In genomic region chr15:10747638-10748037, GRCm38 (mm10) we compare ENCODE assay signal across 12 mouse cellular contexts. TPM values are rescaled to one million over a fixed set of nuclear protein-coding genes. Genes with fewer than 3 reads are reported as not detected.
DNase-seq lines count a peak whose midpoint lies in the region; ATAC-seq lines count a peak whose summit lies in the region.
"Had no signal": no experiment of that assay in that cellular context is flagged by ENCODE, and none has a peak within 500 bp of the region (broad histone marks: within the 10 kb centered on the region; RNA-seq: fewer than 3 reads in every experiment).

No protein-coding gene starts in this region.

- no peak overlapping the region for H3K27ac ChIP-seq in kidney, embryonic 15.5 days
- peak overlapping the region; percentile 15; the same call in 1 of the 2 replicates for H3K27ac ChIP-seq in forebrain, embryonic 14.5 days (ENCODE audit: low read depth, low read length)
- H3K27ac ChIP-seq in midbrain, embryonic 12.5 days (replicated peaks) = peak overlapping the region; percentile 82
- H3K27ac ChIP-seq: heart, adult 2 months had no signal

- no peaks in the 10 kb centered on the region for H3K36me3 ChIP-seq in kidney, embryonic 15.5 days
- no peaks in the 10 kb centered on the region for H3K36me3 ChIP-seq in forebrain, embryonic 14.5 days (ENCODE audit: control insufficient read depth, insufficient read depth, low read length)
- H3K36me3 ChIP-seq in midbrain, embryonic 12.5 days = no peaks in the 10 kb centered on the region
- H3K36me3 ChIP-seq: G1E had no signal

- intact Hi-C loops in heart, postnatal 36 days (cut with DNase I) = no loop called here

- H3K4me3 ChIP-seq in kidney, embryonic 15.5 days (replicated peaks) = no peak overlapping the region
- no peak overlapping the region for H3K4me3 ChIP-seq in forebrain, embryonic 14.5 days (ENCODE audit: low read depth, low read length)
- H3K4me3 ChIP-seq in midbrain, embryonic 12.5 days = no peak overlapping the region
- H3K4me3 ChIP-seq: heart, adult 2 months had no signal

- DNase-seq in kidney, postnatal 25 days = no peak
- peak; percentile 63 for DNase-seq in MN1 (ENCODE audit: low spot score)
- DNase-seq in forebrain, embryonic 14.5 days (ENCODE audit: low spot score) = peak; percentile 27
- DNase-seq in adrenal gland, adult (ENCODE audit: inconsistent age in 2 of 2, low spot score in 1 of 2) = no peak
- DNase-seq in adrenal gland, postnatal 14 days = no peak
- no peak for DNase-seq in heart, postnatal 36 days
- DNase-seq: cerebellum, adult 9-11 months; heart, adult 2 months; spleen, adult 18-20 months had no signal

- H3K9ac ChIP-seq in kidney, embryonic 15.5 days = no peak overlapping the region
- no peak overlapping the region for H3K9ac ChIP-seq in forebrain, embryonic 14.5 days (ENCODE audit: low read length)
- no peak overlapping the region for H3K9ac ChIP-seq in midbrain, embryonic 12.5 days (replicated peaks)

- no peak overlapping the region for H3K4me2 ChIP-seq in kidney, embryonic 15.5 days
- H3K4me2 ChIP-seq in forebrain, embryonic 14.5 days (ENCODE audit: low read length) = peak overlapping the region; percentile 3; the same call in 1 of the 2 replicates
- peak overlapping the region; percentile 24 for H3K4me2 ChIP-seq in midbrain, embryonic 12.5 days (replicated peaks)

- 0 out of 2 replicates have a peak, but pooled peaks have one; percentile 54 for ATAC-seq in kidney, embryonic 15.5 days (replicated peaks; ENCODE audit: low FRiP score)
- peak; percentile 38; the same call in 1 of the 2 replicates for ATAC-seq in forebrain, embryonic 14.5 days
- peak; percentile 53 for ATAC-seq in midbrain, embryonic 12.5 days (ENCODE audit: low FRiP score, low read depth)

- WGBS in kidney, embryonic 15.5 days = 54% methylated on average over 8 of the region's 8 CpGs
- 45% methylated on average over 8 of the region's 8 CpGs for WGBS in forebrain, embryonic 14.5 days
- 46% methylated on average over 8 of the region's 8 CpGs for WGBS in midbrain, embryonic 12.5 days

- no peaks in the 10 kb centered on the region for H3K27me3 ChIP-seq in kidney, embryonic 15.5 days
- no peaks in the 10 kb centered on the region for H3K27me3 ChIP-seq in forebrain, embryonic 14.5 days (replicated peaks; ENCODE audit: control insufficient read depth, insufficient read depth, low read length)
- H3K27me3 ChIP-seq in midbrain, embryonic 12.5 days = no peaks in the 10 kb centered on the region

- H3K4me1 ChIP-seq in kidney, embryonic 15.5 days = peaks cover 16% of the 10 kb centered on the region
- peaks cover 11% of the 10 kb centered on the region; the same call in 1 of the 2 replicates for H3K4me1 ChIP-seq in forebrain, embryonic 14.5 days (ENCODE audit: control insufficient read depth, insufficient read depth, low read length)
- H3K4me1 ChIP-seq in midbrain, embryonic 12.5 days = peaks cover 20% of the 10 kb centered on the region

- H3K9me3 ChIP-seq in kidney, embryonic 15.5 days (replicated peaks) = no peaks in the 10 kb centered on the region
- no peaks in the 10 kb centered on the region for H3K9me3 ChIP-seq in forebrain, embryonic 14.5 days (replicated peaks; ENCODE audit: control insufficient read depth, low read length)
- H3K9me3 ChIP-seq in midbrain, embryonic 12.5 days = no peaks in the 10 kb centered on the region
- H3K9me3 ChIP-seq: G1E had no signal

RNA-seq across cellular contexts. Expression of gene Rai14, which starts 33.2 kb away (rescaled TPM):
- 66.4 and 67.8 TPM in 2 replicates for polyA plus RNA-seq in kidney, embryonic 15.5 days (2015; fragmentation: Nextera tagmentation; extraction: Ambion mirVana)
- 28.6 and 28.7 TPM in 2 replicates for polyA plus RNA-seq in forebrain, embryonic 14.5 days (2014; fragmentation: Nextera tagmentation; extraction: Ambion mirVana)
- 68.8 and 81.3 TPM in 2 replicates for polyA plus RNA-seq in midbrain, embryonic 12.5 days (2016; fragmentation: Nextera tagmentation; extraction: Ambion mirVana)
- total RNA-seq in adrenal gland, postnatal 14 days (2021) = 22.8 and 23.1 TPM in 2 replicates
- total RNA-seq in heart, postnatal 36 days (2021) = 1 to 10 TPM; 3.0 to 4.6 TPM
- polyA plus RNA-seq: G1E had no signal

Comparison
In these comparisons a context has a peak if more than half of its experiments do, and no peak if none do; other contexts are left out.
1. DNase-seq: peak in MN1 (single experiment) and forebrain, embryonic 14.5 days (single experiment); none in kidney, postnatal 25 days (0 of 2), adrenal gland, adult (0 of 2), adrenal gland, postnatal 14 days (single experiment) and heart, postnatal 36 days (0 of 2).
2. Peak in every context shown above with its lines, with median percentiles within 50 percentile points of each other: ATAC-seq.